ENCODE assay signal across 8 mouse cellular contexts in genomic region chr9:54950575-54951321, GRCm38 (mm10). TPM values are rescaled to one million over a fixed set of nuclear protein-coding genes. Genes with fewer than 3 reads are reported as not detected.
A peak's percentile ranks its signal among the peaks of the same experiment; 100 is the strongest.
DNase-seq lines count a peak whose midpoint lies in the region; ATAC-seq and TF ChIP-seq lines count a peak whose summit lies in the region.

Gene Psma4 (plus strand): TSS chr9:54950790.
Gene AY074887 (minus strand): TSS chr9:54950998.

- peaks cover 43% of the 10 kb centered on the region for H3K36me3 ChIP-seq in E14TG2a.4 (ENCODE audit: insufficient read depth, low read length)
- peaks cover 30% of the 10 kb centered on the region for H3K36me3 ChIP-seq in forebrain, embryonic 12.5 days (replicated peaks)
- peaks cover 34% of the 10 kb centered on the region for H3K36me3 ChIP-seq in heart, postnatal 0 days (replicated peaks; ENCODE audit: control insufficient read depth, insufficient read depth, low read length)
- H3K36me3 ChIP-seq in liver, embryonic 16.5 days (ENCODE audit: control insufficient read depth, insufficient read depth), result peaks cover 17% of the 10 kb centered on the region
- H3K36me3 ChIP-seq in neural tube, embryonic 13.5 days, result peaks cover 36% of the 10 kb centered on the region
- H3K36me3 ChIP-seq in testis, adult 2 months (ENCODE audit: control insufficient read depth, insufficient read depth, low read length), result no peaks in the 10 kb centered on the region; the same call in none of the 2 replicates

- 1% methylated on average over 64 of the region's 65 CpGs for WGBS in forebrain, embryonic 12.5 days
- WGBS in heart, postnatal 0 days, result under 1% methylated on average over 63 of the region's 65 CpGs
- 0% methylated on average over 65 of the region's 65 CpGs for WGBS in liver, embryonic 16.5 days (ENCODE audit: insufficient replicate concordance)
- under 1% methylated on average over 65 of the region's 65 CpGs for WGBS in neural tube, embryonic 13.5 days

- H3K4me2 ChIP-seq in forebrain, embryonic 12.5 days, result peak within 1 kb of the TSS; percentile 71
- peak within 1 kb of the TSS; percentile 86 for H3K4me2 ChIP-seq in heart, postnatal 0 days (ENCODE audit: low read depth, low read length)
- H3K4me2 ChIP-seq in liver, embryonic 16.5 days (ENCODE audit: low read depth, low read length), result peak within 1 kb of the TSS; percentile 71
- peak within 1 kb of the TSS; percentile 80 for H3K4me2 ChIP-seq in neural tube, embryonic 13.5 days

- no peak for TF ChIP-seq CTCF in E14TG2a.4 (conservative IDR thresholded peaks at IDR 0.05; ENCODE audit: low read length)
- TF ChIP-seq CTCF in heart, postnatal 0 days (IDR thresholded peaks at IDR 0.05; ENCODE audit: low read depth), result no peak
- no peak for TF ChIP-seq CTCF in testis, adult 2 months (IDR thresholded peaks at IDR 0.05; ENCODE audit: control insufficient read depth, insufficient read depth, insufficient replicate concordance, low read depth, low read length)

- peak; percentile 87 for DNase-seq in c-Kit-positive CD71-positive TER-119-positive erythroid progenitor cells, embryonic 14.5 days (ENCODE audit: low spot score)
- peak; percentile 90 for DNase-seq in heart, postnatal 0 days (ENCODE audit: low spot score)
- DNase-seq in kidney, postnatal 4 days, result peak; percentile 96 to 97

- peak within 1 kb of the TSS; percentile 91 for H3K9ac ChIP-seq in forebrain, embryonic 12.5 days
- H3K9ac ChIP-seq in heart, postnatal 0 days (replicated peaks; ENCODE audit: low read depth, low read length), result peak within 1 kb of the TSS; percentile 78
- H3K9ac ChIP-seq in liver, embryonic 16.5 days (ENCODE audit: low read depth, low read length), result peak within 1 kb of the TSS; percentile 85
- H3K9ac ChIP-seq in neural tube, embryonic 13.5 days, result peak within 1 kb of the TSS; percentile 90

- peak within 1 kb of the TSS; percentile 96 for H3K4me3 ChIP-seq in E14TG2a.4 (replicated peaks; ENCODE audit: low read length)
- H3K4me3 ChIP-seq in forebrain, embryonic 12.5 days (replicated peaks), result peak within 1 kb of the TSS; percentile 88
- H3K4me3 ChIP-seq in heart, postnatal 0 days (ENCODE audit: low read depth, low read length), result peak within 1 kb of the TSS; percentile 76
- H3K4me3 ChIP-seq in liver, embryonic 16.5 days (ENCODE audit: low read depth, low read length), result peak within 1 kb of the TSS; percentile 85
- peak within 1 kb of the TSS; percentile 83 for H3K4me3 ChIP-seq in neural tube, embryonic 13.5 days
- peak within 1 kb of the TSS; percentile 92 for H3K4me3 ChIP-seq in testis, adult 2 months (ENCODE audit: control insufficient read depth, low read depth, low read length)

- peaks cover 42% of the 10 kb centered on the region for H3K4me1 ChIP-seq in E14TG2a.4 (replicated peaks; ENCODE audit: low read depth, low read length)
- H3K4me1 ChIP-seq in forebrain, embryonic 12.5 days, result peaks cover 22% of the 10 kb centered on the region
- H3K4me1 ChIP-seq in heart, postnatal 0 days (ENCODE audit: control insufficient read depth, insufficient read depth), result peaks cover 6% of the 10 kb centered on the region; the same call in 1 of the 2 replicates
- peaks cover 23% of the 10 kb centered on the region for H3K4me1 ChIP-seq in liver, embryonic 16.5 days (ENCODE audit: control insufficient read depth, low read depth, low read length)
- peaks cover 27% of the 10 kb centered on the region for H3K4me1 ChIP-seq in neural tube, embryonic 13.5 days (replicated peaks)
- H3K4me1 ChIP-seq in testis, adult 2 months (ENCODE audit: control insufficient read depth, insufficient read depth, low read length), result no peaks in the 10 kb centered on the region

- TF ChIP-seq EP300 in heart, postnatal 0 days (IDR thresholded peaks at IDR 0.05; ENCODE audit: low read depth), result no peak

- H3K9me3 ChIP-seq in E14TG2a.4 (ENCODE audit: low read length), result no peaks in the 10 kb centered on the region
- no peaks in the 10 kb centered on the region for H3K9me3 ChIP-seq in forebrain, embryonic 12.5 days
- H3K9me3 ChIP-seq in heart, postnatal 0 days (replicated peaks; ENCODE audit: control insufficient read depth, low read length), result no peaks in the 10 kb centered on the region
- no peaks in the 10 kb centered on the region for H3K9me3 ChIP-seq in liver, embryonic 16.5 days (replicated peaks; ENCODE audit: control insufficient read depth, low read length)
- H3K9me3 ChIP-seq in neural tube, embryonic 13.5 days, result no peaks in the 10 kb centered on the region

- H3K27ac ChIP-seq in forebrain, embryonic 12.5 days, result peak within 1 kb of the TSS; percentile 95
- H3K27ac ChIP-seq in heart, postnatal 0 days (ENCODE audit: low read depth), result peak within 1 kb of the TSS; percentile 90
- peak within 1 kb of the TSS; percentile 84 for H3K27ac ChIP-seq in liver, embryonic 16.5 days (ENCODE audit: low read length)
- H3K27ac ChIP-seq in neural tube, embryonic 13.5 days (replicated peaks), result peak within 1 kb of the TSS; percentile 96
- peak within 1 kb of the TSS; percentile 92 for H3K27ac ChIP-seq in testis, adult 2 months (ENCODE audit: control insufficient read depth, insufficient read depth, low read depth, low read length)

- TF ChIP-seq POLR2A in testis, adult 2 months (IDR thresholded peaks at IDR 0.05; ENCODE audit: control insufficient read depth, low read depth, low read length), result peak; percentile 84

- ATAC-seq in forebrain, embryonic 12.5 days (ENCODE audit: low FRiP score), result peak; percentile 100
- ATAC-seq in heart, postnatal 0 days (ENCODE audit: insufficient read depth, low read depth), result peak; percentile 99
- ATAC-seq in liver, embryonic 16.5 days (ENCODE audit: low read depth), result peak; percentile 98
- ATAC-seq in neural tube, embryonic 13.5 days (ENCODE audit: low read depth), result peak; percentile 100

- H3K27me3 ChIP-seq in E14TG2a.4 (ENCODE audit: insufficient read depth, low read length), result no peaks in the 10 kb centered on the region
- H3K27me3 ChIP-seq in forebrain, embryonic 12.5 days, result no peaks in the 10 kb centered on the region
- H3K27me3 ChIP-seq in heart, postnatal 0 days (ENCODE audit: control insufficient read depth, insufficient read depth, low read length), result no peaks in the 10 kb centered on the region
- no peaks in the 10 kb centered on the region for H3K27me3 ChIP-seq in liver, embryonic 16.5 days (ENCODE audit: control insufficient read depth, insufficient read depth, low read depth, low read length)
- H3K27me3 ChIP-seq in neural tube, embryonic 13.5 days, result no peaks in the 10 kb centered on the region
- no peaks in the 10 kb centered on the region for H3K27me3 ChIP-seq in testis, adult 2 months (ENCODE audit: control insufficient read depth, insufficient read depth, low read length)

RNA-seq across cellular contexts. Expression of gene Psma4, which starts in this region (rescaled TPM):
- 288 and 294 TPM in 2 replicates for polyA plus RNA-seq in forebrain, embryonic 12.5 days (2016; fragmentation: Nextera tagmentation; extraction: Ambion mirVana)
- 200 and 381 TPM in 2 replicates for total RNA-seq in heart, postnatal 0 days (2014; rRNA removed; ENCODE audit: low replicate concordance)
- polyA plus RNA-seq in heart, postnatal 0 days (2015; fragmentation: Nextera tagmentation; extraction: Ambion mirVana), result 224 and 230 TPM in 2 replicates
- polyA plus RNA-seq in liver, embryonic 16.5 days (2015; fragmentation: Nextera tagmentation; extraction: Ambion mirVana), result 117 and 128 TPM in 2 replicates
- polyA plus RNA-seq in neural tube, embryonic 13.5 days (2015; fragmentation: Nextera tagmentation; extraction: Ambion mirVana), result 316 and 329 TPM in 2 replicates
- 56.6 and 80.4 TPM in 2 replicates for polyA plus RNA-seq in testis, adult 2 months (2012; rRNA removed)

RNA-seq across cellular contexts. Expression of gene AY074887, which starts in this region (rescaled TPM):
- polyA plus RNA-seq in forebrain, embryonic 12.5 days (2016; fragmentation: Nextera tagmentation; extraction: Ambion mirVana), result 0.91 and 1.1 TPM in 2 replicates
- total RNA-seq in heart, postnatal 0 days (2014; rRNA removed; ENCODE audit: low replicate concordance), result not detected in 2 replicates
- polyA plus RNA-seq in heart, postnatal 0 days (2015; fragmentation: Nextera tagmentation; extraction: Ambion mirVana), result 0.32 and 0.37 TPM in 2 replicates
- 0.31 TPM in 1 of 2 replicates, not detected in the other for polyA plus RNA-seq in liver, embryonic 16.5 days (2015; fragmentation: Nextera tagmentation; extraction: Ambion mirVana)
- 0.35 and 1.4 TPM in 2 replicates for polyA plus RNA-seq in neural tube, embryonic 13.5 days (2015; fragmentation: Nextera tagmentation; extraction: Ambion mirVana)
- 0.25 TPM in 1 of 2 replicates, not detected in the other for polyA plus RNA-seq in testis, adult 2 months (2012; rRNA removed)

Comparison
In these comparisons a context has a peak if more than half of its experiments do, and no peak if none do; other contexts are left out.
1. Peak in every context shown above with its lines: DNase-seq, ATAC-seq, H3K4me3 ChIP-seq and H3K27ac ChIP-seq.